Mouse (Mus musculus) liver, embryonic 12.5 days (tissue): ENCODE data around the gene Mapk8ip3. TPM values are rescaled to one million over a fixed set of nuclear protein-coding genes. Genes with fewer than 3 reads are reported as not detected.

Experiments used
- ATAC-seq: fragments of 200-750 bp; cut with Nextera tagmentation; 2 replicates; pipeline ENCODE4 v1.8.0; 2017; ENCODE audit warnings: moderate number of reproducible peaks, mild to moderate bottlenecking, moderate library complexity
- H3K27ac ChIP-seq: fragments of 300-500 bp; sonication (generic); 2 replicates; pipeline ENCODE4 v1.5.1; 2016; ENCODE audit warnings: mild to moderate bottlenecking
- H3K27me3 ChIP-seq: fragments of 300-500 bp; sonication (generic); replicated peaks from 2 replicates; pipeline ENCODE4 v1.6.1; 2016; ENCODE audit warnings: mild to moderate bottlenecking, moderate library complexity
- H3K36me3 ChIP-seq: fragments of 300-500 bp; sonication (generic); 2 replicates; pipeline ENCODE4 v1.6.1; 2016; ENCODE audit warnings: mild to moderate bottlenecking, moderate library complexity
- H3K4me1 ChIP-seq: fragments of 300-500 bp; sonication (generic); 2 replicates; pipeline ENCODE4 v1.6.1; 2016
- H3K4me2 ChIP-seq: fragments of 300-500 bp; sonication (generic); 2 replicates; pipeline ENCODE4 v1.6.1; 2016; ENCODE audit warnings: mild to moderate bottlenecking, moderate library complexity
- H3K4me3 ChIP-seq: fragments of 300-500 bp; sonication (generic); 2 replicates; pipeline ENCODE4 v1.5.1; 2016; ENCODE audit warnings: mild to moderate bottlenecking, moderate library complexity
- H3K9ac ChIP-seq: fragments of 300-500 bp; sonication (generic); 2 replicates; pipeline ENCODE4 v1.6.1; 2016; ENCODE audit warnings: mild to moderate bottlenecking, moderate library complexity
- H3K9me3 ChIP-seq: fragments of 300-500 bp; sonication (generic); replicated peaks from 2 replicates; pipeline ENCODE4 v1.6.1; 2016; ENCODE audit warnings: mild to moderate bottlenecking, moderate library complexity
- WGBS: fragments of 180-500 bp; shearing (Covaris S2); methylation state at CpG from one replicate; pipeline ENCODE4 v1.1.7; 2016; ENCODE audit not compliant: insufficient replicate concordance; 5-methylcytosine and 5-hydroxymethylcytosine counted together
- polyA plus RNA-seq: library from polyadenylated mRNA; unstranded; fragments of >200 nt; fragmentation: Nextera tagmentation; extraction: Ambion mirVana; gene quantifications from 2 replicates; pipeline ENCODE4 v1.2.1, GENCODE M21; 2016

Gene Mapk8ip3
- polyA plus RNA-seq, 1 experiment from 2014 or later: 15.6 TPM

- no peak overlapping the region for H3K4me3 ChIP-seq
- no peak overlapping the region for H3K9ac ChIP-seq
- peaks cover 63% of the 10 kb centered on the region for H3K36me3 ChIP-seq
- no peaks in the 10 kb centered on the region for H3K9me3 ChIP-seq
- peak overlapping the region; percentile 91; the same call in 1 of the 2 replicates for H3K27ac ChIP-seq
- H3K27me3 ChIP-seq: no peaks in the 10 kb centered on the region
- H3K4me1 ChIP-seq: peaks cover 54% of the 10 kb centered on the region
- H3K4me2 ChIP-seq: no peak overlapping the region
- ATAC-seq: no peak
- 85% methylated on average over 19 of the region's 19 CpGs for WGBS
Measured at GRCm38 (mm10) chr17:24890151-24891092, 46.4 kb downstream of the Mapk8ip3 start.

DNA sequence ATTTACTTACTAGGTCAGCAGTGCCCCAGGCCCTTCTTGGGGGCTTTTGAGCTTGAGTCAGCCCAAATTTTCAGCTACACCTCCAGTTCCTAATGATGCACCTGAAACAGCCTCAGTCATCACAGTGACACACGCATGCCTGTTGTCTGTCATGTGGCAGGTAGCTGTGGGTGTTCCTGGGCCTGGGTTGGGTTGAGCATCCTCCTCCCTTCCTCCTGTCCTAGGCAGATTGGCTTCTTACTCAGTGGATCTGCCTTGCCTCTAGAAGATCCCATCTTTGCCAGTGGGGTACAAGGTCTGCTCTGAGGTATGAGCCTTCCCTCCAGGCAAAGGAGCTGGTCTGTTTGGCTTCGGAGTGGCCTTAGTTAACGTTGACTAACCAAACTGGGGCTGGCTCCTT lies 47.9 kb downstream of the Mapk8ip3 start:
- Histone ChIP-seq H3K27me3 (no peaks in the 10 kb centered on the region), H3K4me2 (peak overlapping the region; percentile 83), H3K4me1 (peaks cover 61% of the 10 kb centered on the region), H3K9me3 (no peaks in the 10 kb centered on the region), H3K27ac (peak overlapping the region; percentile 91), H3K4me3 (no peak overlapping the region), H3K36me3 (peaks cover 77% of the 10 kb centered on the region), H3K9ac (peak overlapping the region; percentile 95; the same call in 1 of the 2 replicates)
- WGBS: 79% methylated on average over 3 of the region's 3 CpGs
- no peak for ATAC-seq

- H3K4me1 ChIP-seq: peaks cover 53% of the 10 kb centered on the region
- no peaks in the 10 kb centered on the region for H3K9me3 ChIP-seq
- H3K4me3 ChIP-seq: peak overlapping the region; percentile 95
- peak overlapping the region; percentile 83 for H3K4me2 ChIP-seq
- no peak for ATAC-seq
- WGBS: 57% methylated on average over 18 of the region's 18 CpGs
- peaks cover 77% of the 10 kb centered on the region for H3K36me3 ChIP-seq
- H3K9ac ChIP-seq: peak overlapping the region; percentile 95
- H3K27me3 ChIP-seq: no peaks in the 10 kb centered on the region
- H3K27ac ChIP-seq: peak overlapping the region; percentile 91
Measured at GRCm38 (mm10) chr17:24887291-24888080, 49.3 kb downstream of the Mapk8ip3 start.

DNA sequence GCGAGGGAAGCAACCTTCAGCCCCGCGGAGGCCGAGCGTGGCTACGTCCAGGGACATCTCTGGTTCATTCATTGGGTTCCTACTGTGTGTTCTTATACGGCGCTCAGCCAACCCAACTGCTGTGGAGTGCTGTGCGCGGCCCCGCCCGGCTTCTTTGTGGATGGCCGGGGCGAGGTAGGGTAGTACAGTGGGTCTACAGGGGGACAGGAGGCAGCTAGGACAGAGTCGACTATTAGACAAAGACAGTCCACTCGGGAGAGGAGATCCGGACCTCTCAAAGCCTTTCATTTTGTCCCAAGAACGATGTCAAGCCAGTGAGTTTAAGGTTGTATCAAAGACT lies 49.9 kb downstream of the Mapk8ip3 start:
- Histone ChIP-seq H3K36me3 (peaks cover 77% of the 10 kb centered on the region), H3K4me3 (peak overlapping the region; percentile 95), H3K4me1 (peaks cover 53% of the 10 kb centered on the region), H3K27me3 (no peaks in the 10 kb centered on the region), H3K4me2 (peak overlapping the region; percentile 83), H3K9ac (peak overlapping the region; percentile 95), H3K9me3 (no peaks in the 10 kb centered on the region), H3K27ac (peak overlapping the region; percentile 91)
- ATAC-seq: peak; percentile 45
- whole genome bisulfite sequencing: 2% methylated on average over 18 of the region's 18 CpGs

DNA sequence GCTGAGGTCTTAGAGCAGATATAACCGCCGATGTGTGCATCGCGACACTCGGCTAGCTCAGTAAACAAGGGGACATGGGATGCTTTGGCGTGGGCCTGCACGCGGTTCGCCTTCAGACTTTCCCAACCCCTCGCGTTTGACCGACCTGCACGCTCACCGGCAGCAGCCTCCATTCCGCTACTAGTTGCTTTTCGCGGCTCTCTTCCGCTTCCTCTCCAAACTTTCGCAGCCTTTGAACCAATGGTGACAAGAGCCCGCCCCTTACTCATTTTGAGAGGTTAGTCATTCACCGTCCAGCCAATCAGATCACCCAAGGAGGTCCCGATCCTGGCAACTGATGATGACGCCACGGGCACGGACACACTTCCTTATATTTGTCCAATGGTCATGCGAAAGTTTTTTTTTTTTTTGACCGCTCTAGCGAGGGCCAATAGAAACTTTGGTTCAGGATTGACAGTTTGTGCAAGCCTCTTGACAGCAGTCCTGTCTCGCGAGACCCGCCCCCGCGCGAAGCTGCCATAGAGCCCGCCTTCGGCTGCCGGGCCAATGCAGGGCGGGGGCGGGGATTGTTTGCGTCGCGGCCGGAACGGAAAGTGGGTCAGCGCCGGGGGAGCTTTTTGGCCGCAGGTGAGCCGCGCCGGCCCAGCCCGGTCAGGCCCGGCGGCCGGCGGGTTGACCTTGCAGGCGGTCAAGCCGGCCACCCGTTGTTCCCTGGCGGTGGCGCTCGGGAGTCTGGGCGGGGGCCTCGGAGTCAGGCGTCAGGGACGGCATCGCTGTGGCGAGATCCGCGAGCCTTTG lies 50.4 kb downstream of the Mapk8ip3 start, which contains the start of the genes Nubp2 and Spsb3:
Gene Nubp2, minus strand, starts transcription at position 216 of the 798 bp plus-strand sequence.
Gene Spsb3, plus strand, starts transcription at position 510 of the 798 bp plus-strand sequence.
- WGBS: under 1% methylated on average over 69 of the region's 69 CpGs
- Histone ChIP-seq H3K4me2 (peak within 1 kb of the TSS; percentile 92), H3K27ac (peak within 1 kb of the TSS; percentile 91), H3K4me1 (peaks cover 53% of the 10 kb centered on the region), H3K9ac (peak within 1 kb of the TSS; percentile 95), H3K36me3 (peaks cover 77% of the 10 kb centered on the region), H3K4me3 (peak within 1 kb of the TSS; percentile 95), H3K27me3 (no peaks in the 10 kb centered on the region), H3K9me3 (no peaks in the 10 kb centered on the region)
- ATAC-seq: peak; percentile 93

DNA sequence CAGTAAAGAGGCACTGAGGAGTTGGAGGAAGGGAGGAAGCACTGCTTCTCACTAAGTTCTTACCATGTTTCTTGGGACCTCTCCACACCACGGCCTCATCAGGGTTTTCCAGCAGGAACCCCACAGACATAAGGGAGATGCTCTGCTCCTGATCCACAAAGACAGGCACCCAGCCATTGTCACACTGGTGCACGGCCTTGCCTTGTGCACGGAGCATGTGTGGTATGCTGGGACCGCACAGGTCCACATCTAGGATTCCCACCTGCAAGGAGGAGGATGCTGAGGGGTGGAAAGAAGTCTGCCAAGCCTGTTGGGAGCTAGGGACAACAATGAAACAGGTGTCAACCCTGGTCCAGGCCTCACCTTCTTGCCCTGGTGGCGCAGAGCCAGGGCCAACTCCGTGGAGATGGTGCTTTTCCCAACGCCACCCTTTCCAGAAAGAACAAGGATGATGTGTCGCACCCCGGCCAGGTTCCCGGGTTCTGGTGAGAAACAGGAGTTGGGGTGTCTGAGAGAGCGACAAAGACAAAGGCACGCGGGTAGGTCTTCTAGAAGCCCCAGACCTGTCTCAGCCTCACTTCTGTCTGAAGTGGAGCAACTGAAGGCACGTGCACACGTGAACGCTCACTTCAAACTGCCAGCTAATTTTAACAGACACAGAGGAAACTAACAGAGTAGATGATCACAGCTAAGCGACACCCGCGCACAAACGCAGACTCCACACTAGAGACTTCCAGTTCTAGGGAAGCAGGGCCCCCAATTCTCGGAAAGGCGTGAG lies 51.2 kb downstream of the Mapk8ip3 start:
- Histone ChIP-seq H3K9ac (peak overlapping the region; percentile 81), H3K4me2 (peak overlapping the region; percentile 92), H3K36me3 (peaks cover 77% of the 10 kb centered on the region), H3K27ac (peak overlapping the region; percentile 71), H3K27me3 (no peaks in the 10 kb centered on the region), H3K9me3 (no peaks in the 10 kb centered on the region), H3K4me3 (peak overlapping the region; percentile 95), H3K4me1 (peaks cover 46% of the 10 kb centered on the region)
- WGBS: 19% methylated on average over 22 of the region's 22 CpGs
- ATAC-seq: 0 out of 2 replicates have a peak, but pooled peaks have one; percentile 1

GRCm38 (mm10) chr17:24884391-24884790 lies 52.4 kb downstream of the Mapk8ip3 start:
- H3K9me3 ChIP-seq: no peaks in the 10 kb centered on the region
- H3K36me3 ChIP-seq: peaks cover 68% of the 10 kb centered on the region
- ATAC-seq: no peak
- peak overlapping the region; percentile 95 for H3K4me3 ChIP-seq
- peak overlapping the region; percentile 81 for H3K9ac ChIP-seq
- H3K27ac ChIP-seq: no peak overlapping the region
- peaks cover 41% of the 10 kb centered on the region for H3K4me1 ChIP-seq
- no peaks in the 10 kb centered on the region for H3K27me3 ChIP-seq
- WGBS: 65% methylated on average over 6 of the region's 6 CpGs
- peak overlapping the region; percentile 92 for H3K4me2 ChIP-seq

DNA sequence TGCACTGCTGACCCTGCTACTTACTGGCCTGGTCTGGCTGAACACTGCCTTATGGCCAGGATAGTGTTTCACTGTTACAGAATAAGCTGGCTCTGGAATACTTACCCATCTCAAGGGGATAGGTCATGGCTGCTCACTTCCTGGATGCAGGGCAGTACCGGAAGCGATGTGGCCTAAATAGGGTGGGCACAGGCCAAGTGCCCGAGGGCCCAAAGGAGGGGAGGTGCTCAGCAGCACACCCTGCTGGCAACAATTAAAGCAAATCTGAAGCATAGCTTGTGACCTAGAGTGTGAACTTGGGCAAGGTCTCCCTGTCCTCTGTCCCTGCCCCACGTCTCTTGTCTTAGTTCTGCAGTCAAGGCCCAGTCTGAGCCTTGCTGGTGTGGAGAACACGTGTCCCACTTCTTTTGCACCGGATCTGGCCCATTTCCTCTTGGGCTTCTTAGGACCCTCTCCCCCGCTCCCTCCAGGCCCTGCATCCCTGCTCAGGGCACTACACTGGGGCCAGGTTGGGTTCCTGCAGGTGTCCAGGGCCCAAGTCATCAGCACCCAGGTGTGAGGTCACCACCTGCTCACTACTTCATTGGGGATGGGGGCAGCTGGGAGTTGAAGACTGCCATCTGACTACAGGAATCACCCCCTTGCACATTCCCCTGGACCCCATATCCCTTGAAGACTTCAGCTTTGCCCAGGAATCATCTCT lies 54.9 kb downstream of the Mapk8ip3 start:
- Histone ChIP-seq H3K27ac (no peak overlapping the region), H3K4me1 (peaks cover 26% of the 10 kb centered on the region), H3K4me2 (no peak overlapping the region), H3K9ac (no peak overlapping the region), H3K36me3 (peaks cover 50% of the 10 kb centered on the region), H3K9me3 (no peaks in the 10 kb centered on the region), H3K27me3 (no peaks in the 10 kb centered on the region), H3K4me3 (no peak overlapping the region)
- WGBS: 45% methylated on average over 7 of the region's 7 CpGs
- ATAC-seq: no peak

- Histone ChIP-seq H3K9me3 (no peaks in the 10 kb centered on the region), H3K27me3 (no peaks in the 10 kb centered on the region; the same call in 1 of the 2 replicates), H3K27ac (no peak overlapping the region), H3K4me1 (peaks cover 12% of the 10 kb centered on the region; the same call in 1 of the 2 replicates), H3K36me3 (peaks cover 32% of the 10 kb centered on the region), H3K9ac (no peak overlapping the region), H3K4me2 (peak overlapping the region; percentile 27; the same call in 1 of the 2 replicates), H3K4me3 (no peak overlapping the region)
- no peak for ATAC-seq
- WGBS: 71% methylated on average over 8 of the region's 8 CpGs
Measured at GRCm38 (mm10) chr17:24878531-24878930, 58.2 kb downstream of the Mapk8ip3 start.

GRCm38 (mm10) chr17:24878117-24878397 lies 58.7 kb downstream of the Mapk8ip3 start:
- WGBS: 49% methylated on average over 5 of the region's 5 CpGs
- peak overlapping the region; percentile 15; the same call in 1 of the 2 replicates for H3K9ac ChIP-seq
- no peaks in the 10 kb centered on the region for H3K9me3 ChIP-seq
- no peak overlapping the region for H3K4me3 ChIP-seq
- peaks cover 12% of the 10 kb centered on the region; the same call in 1 of the 2 replicates for H3K4me1 ChIP-seq
- H3K4me2 ChIP-seq: peak overlapping the region; percentile 27
- H3K27me3 ChIP-seq: no peaks in the 10 kb centered on the region; the same call in 1 of the 2 replicates
- peak; percentile 36; the same call in 1 of the 2 replicates for ATAC-seq
- H3K36me3 ChIP-seq: peaks cover 28% of the 10 kb centered on the region
- H3K27ac ChIP-seq: peak overlapping the region; percentile 69
